Mouse (Mus musculus) heart, postnatal 0 days (tissue): ENCODE results near the gene Otop3. TPM values are rescaled to one million over a fixed set of nuclear protein-coding genes. Genes with fewer than 3 reads are reported as not detected.

Experiments used
- ATAC-seq: fragments of 200-750 bp; cut with Nextera tagmentation; 2 replicates; pipeline ENCODE4 v1.8.0; 2017; ENCODE audit warnings: low read depth, moderate number of reproducible peaks, moderate library complexity; ENCODE audit not compliant: insufficient read depth
- DNase-seq: peaks from one replicate; pipeline ENCODE4 v3.0.0-alpha.2; 2016; ENCODE audit warnings: low spot score
- H3K27ac ChIP-seq: fragments of 300-500 bp; sonication (generic); 2 replicates; pipeline ENCODE4 v1.5.1; 2014; ENCODE audit warnings: low read depth, mild to moderate bottlenecking
- H3K27me3 ChIP-seq: fragments of 300-500 bp; sonication (generic); 2 replicates; pipeline ENCODE4 v1.6.1; 2014; ENCODE audit warnings: low read length, mixed read lengths; ENCODE audit not compliant: control insufficient read depth, insufficient read depth
- H3K36me3 ChIP-seq: fragments of 300-500 bp; sonication (generic); replicated peaks from 2 replicates; pipeline ENCODE4 v1.6.1; 2014; ENCODE audit warnings: low read length, mixed read lengths; ENCODE audit not compliant: control insufficient read depth, insufficient read depth
- H3K4me1 ChIP-seq: fragments of 300-500 bp; sonication (generic); 2 replicates; pipeline ENCODE4 v1.6.1; 2014; ENCODE audit warnings: antibody characterized with exemption; ENCODE audit not compliant: control insufficient read depth, insufficient read depth
- H3K4me2 ChIP-seq: fragments of 300-500 bp; sonication (generic); 2 replicates; pipeline ENCODE4 v1.6.1; 2014; ENCODE audit warnings: low read depth, mild to moderate bottlenecking, low read length, moderate library complexity
- H3K4me3 ChIP-seq: fragments of 300-500 bp; sonication (generic); 2 replicates; pipeline ENCODE4 v1.5.1; 2014; ENCODE audit warnings: low read depth, low read length
- H3K9ac ChIP-seq: fragments of 300-500 bp; sonication (generic); replicated peaks from 2 replicates; pipeline ENCODE4 v1.6.1; 2014; ENCODE audit warnings: low read depth, low read length, mixed read lengths
- H3K9me3 ChIP-seq: fragments of 300-500 bp; sonication (generic); replicated peaks from 2 replicates; pipeline ENCODE4 v1.6.1; 2016; ENCODE audit warnings: low read length; ENCODE audit not compliant: control insufficient read depth
- CTCF ChIP-seq: IDR thresholded peaks from 2 replicates; pipeline ENCODE4 v1.5.1; 2016; ENCODE audit warnings: antibody characterized with exemption, control low read depth, low read depth
- EP300 ChIP-seq: IDR thresholded peaks from 2 replicates; pipeline ENCODE4 v1.6.1; 2016; ENCODE audit warnings: antibody characterized with exemption, low read depth
- WGBS: fragments of 180-500 bp; shearing (Covaris S2); extraction: QIAGEN DNeasy Blood & Tissue Kit; methylation state at CpG from one replicate; pipeline ENCODE4 v1.1.7; 2014; 5-methylcytosine and 5-hydroxymethylcytosine counted together
- polyA plus RNA-seq: library from polyadenylated mRNA; unstranded; fragments of >200 nt; fragmentation: Nextera tagmentation; extraction: Ambion mirVana; gene quantifications from 2 replicates; pipeline ENCODE4 v1.2.1, GENCODE M21; 2015
- total RNA-seq: library from RNA; depleted of rRNA; stranded (reverse); fragments of >200 nt; gene quantifications from 2 replicates; pipeline ENCODE4 v1.2.3, GENCODE M21; 2014; ENCODE audit warnings: low replicate concordance

Gene Otop3
- total and polyA plus RNA-seq, 2 experiments from 2014 or later = not detected

- Histone ChIP-seq H3K4me1 (no peaks in the 10 kb centered on the region), H3K9me3 (no peaks in the 10 kb centered on the region), H3K4me3 (no peak overlapping the region), H3K4me2 (no peak overlapping the region), H3K36me3 (no peaks in the 10 kb centered on the region), H3K27ac (no peak overlapping the region), H3K27me3 (peaks cover 59% of the 10 kb centered on the region), H3K9ac (no peak overlapping the region)
- TF ChIP-seq EP300 = no peak
- 66% methylated on average over 15 of the region's 15 CpGs for WGBS
- ATAC-seq (no peak), DNase-seq (no peak)
Measured at GRCm38 (mm10) chr11:115329339-115329738, 5.2 kb upstream of the Otop3 start.

- Histone ChIP-seq H3K36me3 (no peaks in the 10 kb centered on the region), H3K9me3 (no peaks in the 10 kb centered on the region), H3K9ac (no peak overlapping the region), H3K4me3 (no peak overlapping the region), H3K4me2 (no peak overlapping the region), H3K27ac (no peak overlapping the region), H3K27me3 (peaks cover 82% of the 10 kb centered on the region), H3K4me1 (no peaks in the 10 kb centered on the region)
- ATAC-seq (no peak), DNase-seq (no peak)
- WGBS = 52% methylated on average over 12 of the region's 12 CpGs
- TF ChIP-seq CTCF (no peak), EP300 (no peak)
Measured at GRCm38 (mm10) chr11:115335223-115335622, 692 bp downstream of the Otop3 start.

DNA sequence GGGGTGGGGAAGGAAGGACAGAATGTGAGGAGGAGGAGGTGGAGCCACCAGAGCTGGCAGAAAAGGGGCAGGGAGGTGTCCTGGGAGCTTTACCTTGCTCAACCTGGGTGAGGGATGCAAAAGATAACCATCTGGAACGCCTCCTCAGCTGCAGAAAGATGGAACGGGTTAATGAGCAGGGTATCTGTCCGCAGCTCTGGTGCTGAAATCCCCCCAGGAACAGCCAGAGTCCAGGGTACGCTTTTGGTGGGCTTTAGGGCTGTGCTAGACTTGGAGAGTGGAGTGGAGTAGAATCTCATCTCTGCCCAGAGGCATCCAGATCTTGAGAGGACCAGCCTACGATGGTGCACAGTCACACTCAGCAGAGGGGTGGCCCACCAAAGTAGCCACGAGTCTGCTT lies 1.6 kb downstream of the Otop3 start:
- Histone ChIP-seq H3K4me3 (no peak overlapping the region), H3K4me1 (no peaks in the 10 kb centered on the region), H3K4me2 (no peak overlapping the region), H3K9me3 (no peaks in the 10 kb centered on the region), H3K27ac (no peak overlapping the region), H3K9ac (no peak overlapping the region), H3K27me3 (peaks cover 79% of the 10 kb centered on the region), H3K36me3 (no peaks in the 10 kb centered on the region)
- 9% methylated on average over 6 of the region's 6 CpGs for WGBS
- DNase-seq (no peak), ATAC-seq (no peak)
- TF ChIP-seq CTCF (no peak), EP300 (no peak)

DNA sequence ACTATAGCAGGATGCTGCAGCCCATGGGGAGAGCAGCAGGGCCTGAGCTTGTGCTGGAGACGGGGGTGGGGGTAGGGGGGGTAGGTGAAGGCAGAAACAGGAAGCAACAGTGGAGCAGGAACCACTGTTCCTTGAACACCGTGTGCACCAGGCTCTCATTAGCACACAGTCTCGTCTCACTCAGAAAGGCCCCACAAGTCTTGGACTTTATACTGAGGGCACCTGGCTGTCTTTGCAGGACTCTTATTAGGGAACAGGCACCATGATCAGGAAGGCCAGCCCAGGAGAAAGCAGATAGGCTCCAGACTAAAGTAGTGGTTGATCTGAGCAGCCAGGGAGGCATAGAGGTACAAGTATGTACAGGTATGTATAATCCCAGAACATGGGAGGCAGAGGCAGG lies 2.8 kb downstream of the Otop3 start:
- no peak overlapping the region for H3K27ac ChIP-seq
- no peaks in the 10 kb centered on the region for H3K4me1 ChIP-seq
- no peak overlapping the region for H3K4me3 ChIP-seq
- no peak for ATAC-seq
- TF ChIP-seq CTCF (no peak), EP300 (no peak)
- no peaks in the 10 kb centered on the region for H3K36me3 ChIP-seq
- H3K4me2 ChIP-seq = no peak overlapping the region
- H3K27me3 ChIP-seq = peaks cover 67% of the 10 kb centered on the region
- H3K9ac ChIP-seq = no peak overlapping the region
- 35% methylated on average over 3 of the region's 3 CpGs for WGBS
- H3K9me3 ChIP-seq = no peaks in the 10 kb centered on the region
- DNase-seq = no peak

GRCm38 (mm10) chr11:115337826-115338225 lies 3.3 kb downstream of the Otop3 start:
- ATAC-seq (no peak), DNase-seq (no peak)
- TF ChIP-seq CTCF = no peak
- no peak for TF ChIP-seq EP300
- peaks cover 62% of the 10 kb centered on the region for H3K27me3 ChIP-seq
- H3K36me3 ChIP-seq = no peaks in the 10 kb centered on the region
- H3K4me2 ChIP-seq = no peak overlapping the region
- no peaks in the 10 kb centered on the region for H3K9me3 ChIP-seq
- no peak overlapping the region for H3K4me3 ChIP-seq
- H3K9ac ChIP-seq = no peak overlapping the region
- no peaks in the 10 kb centered on the region for H3K4me1 ChIP-seq
- WGBS = 33% methylated on average over 1 of the region's 1 CpGs
- H3K27ac ChIP-seq = no peak overlapping the region

- H3K4me1 ChIP-seq = no peaks in the 10 kb centered on the region
- H3K27me3 ChIP-seq = peaks cover 50% of the 10 kb centered on the region
- no peaks in the 10 kb centered on the region for H3K36me3 ChIP-seq
- no peak for TF ChIP-seq EP300
- no peak for TF ChIP-seq CTCF
- H3K9me3 ChIP-seq = no peaks in the 10 kb centered on the region
- no peak overlapping the region for H3K27ac ChIP-seq
- no peak for ATAC-seq
- H3K4me2 ChIP-seq = no peak overlapping the region
- no peak overlapping the region for H3K4me3 ChIP-seq
- DNase-seq = no peak
- WGBS = 43% methylated on average over 2 of the region's 2 CpGs
- H3K9ac ChIP-seq = no peak overlapping the region
Measured at GRCm38 (mm10) chr11:115341246-115341645, 6.7 kb downstream of the Otop3 start.
